Mouse (Mus musculus) hindbrain, postnatal 0 days (tissue): ENCODE data around the gene Ccdc180. TPM values are rescaled to one million over a fixed set of nuclear protein-coding genes. Genes with fewer than 3 reads are reported as not detected.

Experiments used
- ATAC-seq: fragments of 200-750 bp; cut with Nextera tagmentation; 2 replicates; pipeline ENCODE4 v1.8.0; 2017; ENCODE audit warnings: mild to moderate bottlenecking, moderate TSS enrichment, moderate library complexity
- DNase-seq: peaks from one replicate; pipeline ENCODE4 v3.0.0-alpha.2; 2015; ENCODE audit warnings: low spot score
- H3K27ac ChIP-seq: fragments of 300-500 bp; sonication (generic); 2 replicates; pipeline ENCODE4 v1.5.1; 2014; ENCODE audit warnings: mild to moderate bottlenecking
- H3K27me3 ChIP-seq: fragments of 300-500 bp; sonication (generic); 2 replicates; pipeline ENCODE4 v1.6.1; 2014; ENCODE audit warnings: low read length, mixed read lengths; ENCODE audit not compliant: insufficient read depth
- H3K36me3 ChIP-seq: fragments of 300-500 bp; sonication (generic); 2 replicates; pipeline ENCODE4 v1.6.1; 2014; ENCODE audit warnings: low read length, mixed read lengths; ENCODE audit not compliant: insufficient read depth
- H3K4me1 ChIP-seq: fragments of 300-500 bp; sonication (generic); 2 replicates; pipeline ENCODE4 v1.6.1; 2014; ENCODE audit warnings: antibody characterized with exemption, low read length, mixed read lengths; ENCODE audit not compliant: insufficient read depth
- H3K4me2 ChIP-seq: fragments of 300-500 bp; sonication (generic); 2 replicates; pipeline ENCODE4 v1.6.1; 2014; ENCODE audit warnings: low read depth, mild to moderate bottlenecking, low read length, moderate library complexity, mixed read lengths
- H3K4me3 ChIP-seq: fragments of 300-500 bp; sonication (generic); 2 replicates; pipeline ENCODE4 v1.5.1; 2014; ENCODE audit warnings: low read length
- H3K9ac ChIP-seq: fragments of 300-500 bp; sonication (generic); replicated peaks from 2 replicates; pipeline ENCODE4 v1.6.1; 2014; ENCODE audit warnings: mild to moderate bottlenecking, low read length, moderate library complexity, mixed read lengths
- H3K9me3 ChIP-seq: fragments of 300-500 bp; sonication (generic); 2 replicates; pipeline ENCODE4 v1.6.1; 2016; ENCODE audit warnings: low read length, mixed read lengths
- CTCF ChIP-seq: IDR thresholded peaks from 2 replicates; pipeline ENCODE4 v1.5.1; 2016; ENCODE audit warnings: antibody characterized with exemption, control low read depth, low read depth
- WGBS: fragments of 180-500 bp; shearing (Covaris S2); extraction: QIAGEN DNeasy Blood & Tissue Kit; methylation state at CpG from one replicate; pipeline ENCODE4 v1.1.7; 2014; 5-methylcytosine and 5-hydroxymethylcytosine counted together
- polyA plus RNA-seq: library from polyadenylated mRNA; unstranded; fragments of >200 nt; fragmentation: Nextera tagmentation; extraction: Ambion mirVana; gene quantifications from 2 replicates; pipeline ENCODE4 v1.2.1, GENCODE M21; 2015
- total RNA-seq: library from RNA; depleted of rRNA; stranded (reverse); fragments of >200 nt; gene quantifications from 2 replicates; pipeline ENCODE4 v1.2.3, GENCODE M21; 2014; rRNA removed

The Ccdc180 gene
- total RNA-seq (0.63 and 1.0 TPM in 2 replicates), polyA plus RNA-seq (0.20 and 0.51 TPM in 2 replicates)

DNA sequence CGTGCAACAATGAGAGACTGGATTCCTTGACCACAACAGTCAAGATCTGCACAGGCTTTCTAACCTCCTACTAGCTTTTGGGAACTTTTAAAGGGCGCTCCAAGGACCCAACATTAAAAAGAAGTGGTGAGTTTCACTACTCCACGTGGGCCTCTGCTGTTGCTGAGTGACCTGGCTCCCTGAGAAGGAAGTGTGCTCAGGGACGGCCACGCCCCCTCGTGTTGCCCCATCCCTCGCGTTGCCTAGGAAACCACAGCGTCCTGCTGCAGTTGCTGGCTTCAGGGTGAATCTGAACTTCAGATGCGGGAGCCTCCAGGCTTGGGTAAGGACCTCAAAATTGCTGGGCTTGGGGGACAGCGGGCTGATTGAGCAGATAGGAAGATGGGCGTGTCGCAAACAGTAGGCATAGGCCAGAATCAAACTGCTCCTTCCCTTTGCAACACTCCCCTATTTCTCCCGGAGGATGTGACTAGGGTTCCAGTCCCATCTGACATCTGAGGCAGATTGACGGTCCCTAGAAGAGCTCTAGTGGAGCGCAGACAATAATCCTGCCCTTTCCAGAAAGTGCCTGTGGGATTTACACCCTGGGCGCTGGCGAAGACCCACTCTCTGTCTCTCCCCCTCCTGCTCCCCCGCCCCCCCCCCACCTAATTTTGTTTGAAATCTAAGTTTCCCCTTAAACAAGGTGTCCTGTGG lies at the start of gene Ccdc180:
TSS of gene Ccdc180 (plus strand) at position 238 of the 696 bp plus-strand sequence.
- no peak for TF ChIP-seq CTCF
- H3K4me3 ChIP-seq, result 0 out of 2 replicates have a peak within 1 kb of the TSS, but pooled peaks have one; percentile 6
- H3K36me3 ChIP-seq, result no peaks in the 10 kb centered on the region
- DNase-seq, result peak; percentile 71
- peak within 1 kb of the TSS; percentile 36 for H3K4me2 ChIP-seq
- WGBS, result 14% methylated on average over 19 of the region's 19 CpGs
- H3K27me3 ChIP-seq, result no peaks in the 10 kb centered on the region
- H3K9me3 ChIP-seq, result no peaks in the 10 kb centered on the region
- ATAC-seq, result 0 out of 2 replicates have a peak, but pooled peaks have one; percentile 70
- H3K27ac ChIP-seq, result no peak within 1 kb of the TSS
- H3K4me1 ChIP-seq, result no peaks in the 10 kb centered on the region
- 0 out of 2 replicates have a peak within 1 kb of the TSS, but pooled peaks have one; percentile 24 for H3K9ac ChIP-seq

DNA sequence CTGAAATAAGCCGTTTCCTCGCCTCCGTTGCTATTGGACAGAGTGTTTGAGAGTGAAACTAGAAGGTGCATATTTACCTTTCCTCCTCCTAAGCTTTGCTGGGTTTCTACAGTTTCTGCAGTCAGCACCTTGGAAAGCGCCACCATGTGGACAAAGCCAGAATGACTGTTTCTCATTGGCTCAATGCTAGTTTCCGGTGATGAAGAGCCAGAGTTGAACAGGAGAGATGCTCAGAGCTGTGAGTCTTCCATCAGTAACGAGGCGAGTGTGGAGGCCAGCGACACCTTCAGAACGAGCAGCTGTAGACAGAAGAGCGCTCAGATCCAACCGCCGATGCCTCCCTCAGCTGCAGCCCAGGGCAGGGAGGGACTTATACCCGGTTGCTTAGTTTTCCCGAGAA lies 45.7 kb upstream of the Ccdc180 start:
- DNase-seq, result peak; percentile 79
- peak; percentile 49; the same call in 1 of the 2 replicates for ATAC-seq
- Histone ChIP-seq H3K9ac (no peak overlapping the region), H3K27ac (no peak overlapping the region), H3K36me3 (no peaks in the 10 kb centered on the region), H3K4me2 (no peak overlapping the region), H3K4me1 (no peaks in the 10 kb centered on the region), H3K9me3 (no peaks in the 10 kb centered on the region), H3K4me3 (no peak overlapping the region), H3K27me3 (no peaks in the 10 kb centered on the region)
- WGBS, result 42% methylated on average over 14 of the region's 14 CpGs
- TF ChIP-seq CTCF, result peak; percentile 89

DNA sequence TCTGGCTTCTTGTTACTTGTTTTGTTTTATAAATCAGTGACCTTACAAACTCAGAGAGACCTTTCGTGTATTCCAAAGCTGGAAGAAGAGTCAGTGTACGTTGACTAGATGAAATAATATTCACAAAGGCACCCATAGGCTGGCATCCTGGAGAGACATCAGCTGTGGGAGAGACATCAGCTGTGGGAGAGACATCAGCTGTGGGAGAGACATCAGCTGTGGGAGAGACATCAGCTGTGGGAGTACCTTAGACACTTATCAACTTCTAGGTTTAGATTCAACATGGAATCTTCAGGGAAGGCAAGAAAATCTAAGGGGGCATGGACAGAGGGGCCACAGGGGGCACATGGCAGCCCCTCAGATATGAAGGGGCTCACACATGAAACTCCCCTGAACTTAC lies 43.8 kb upstream of the Ccdc180 start:
- Histone ChIP-seq H3K27ac (no peak overlapping the region), H3K4me2 (no peak overlapping the region), H3K4me3 (no peak overlapping the region), H3K4me1 (no peaks in the 10 kb centered on the region), H3K36me3 (no peaks in the 10 kb centered on the region), H3K9me3 (no peaks in the 10 kb centered on the region), H3K27me3 (no peaks in the 10 kb centered on the region), H3K9ac (no peak overlapping the region)
- no peak for DNase-seq
- 92% methylated on average over 2 of the region's 2 CpGs for WGBS
- TF ChIP-seq CTCF, result no peak
- ATAC-seq, result no peak

DNA sequence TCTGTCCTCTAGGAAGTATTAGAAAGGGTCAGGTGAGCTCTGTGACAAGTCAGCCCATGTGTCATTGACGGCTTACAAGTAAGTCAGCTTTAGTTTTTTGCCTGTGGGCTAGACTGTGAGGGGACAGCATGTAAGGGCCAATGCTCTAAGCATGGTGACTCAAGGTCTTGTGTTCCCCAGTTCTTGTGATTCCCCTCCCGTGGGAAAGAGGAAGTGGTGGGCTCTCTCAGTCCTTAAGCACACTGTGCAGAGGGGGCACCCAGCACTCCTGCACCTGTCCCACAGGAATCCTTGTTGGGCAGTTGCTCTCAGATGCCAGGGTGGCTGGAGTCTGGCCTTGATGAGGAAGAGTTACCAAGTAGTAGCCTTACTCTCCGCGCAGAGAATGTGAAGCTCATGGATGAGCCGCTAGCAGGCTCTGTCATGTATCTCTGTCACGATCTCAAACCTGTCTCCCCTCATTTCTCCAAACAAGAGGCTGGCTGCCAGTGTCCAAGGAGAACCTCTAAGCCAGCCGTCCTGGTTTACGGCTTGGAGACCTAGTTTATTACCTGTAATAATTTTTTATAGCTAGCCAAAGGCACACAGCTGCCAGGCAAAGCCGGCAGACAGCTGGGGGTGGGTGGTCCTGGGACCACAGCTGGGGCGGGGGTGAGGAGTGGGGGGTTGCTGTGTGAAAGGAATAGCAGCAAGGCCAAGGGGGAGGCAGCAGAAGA lies 41.8 kb upstream of the Ccdc180 start, which contains the start of gene Stra6l:
TSS of gene Stra6l (plus strand) at position 556 of the 716 bp plus-strand sequence.
- no peak within 1 kb of the TSS for H3K9ac ChIP-seq
- 65% methylated on average over 10 of the region's 10 CpGs for WGBS
- no peaks in the 10 kb centered on the region for H3K9me3 ChIP-seq
- no peak within 1 kb of the TSS for H3K4me2 ChIP-seq
- no peak for TF ChIP-seq CTCF
- DNase-seq, result no peak
- H3K27me3 ChIP-seq, result no peaks in the 10 kb centered on the region
- H3K36me3 ChIP-seq, result no peaks in the 10 kb centered on the region
- H3K4me3 ChIP-seq, result no peak within 1 kb of the TSS
- H3K27ac ChIP-seq, result no peak within 1 kb of the TSS
- ATAC-seq, result no peak
- H3K4me1 ChIP-seq, result no peaks in the 10 kb centered on the region

DNA sequence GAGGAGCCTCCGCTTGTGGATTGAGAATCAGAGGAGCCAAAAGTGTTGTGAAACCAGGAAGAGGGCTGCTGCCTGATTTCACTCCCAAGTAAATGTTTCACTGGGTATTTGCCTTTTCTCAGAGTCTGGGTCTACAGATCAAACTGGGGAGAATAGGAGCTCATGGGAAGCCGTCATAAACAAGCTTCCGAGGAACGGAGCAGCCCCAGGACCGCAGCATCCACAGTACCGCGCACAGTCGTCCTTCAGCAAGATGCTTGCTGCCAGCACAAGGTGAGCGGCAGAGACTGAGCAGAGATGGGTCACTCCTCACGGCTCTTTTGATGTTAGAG lies 41.3 kb upstream of the Ccdc180 start:
- TF ChIP-seq CTCF, result no peak
- H3K27ac ChIP-seq, result no peak overlapping the region
- no peak overlapping the region for H3K4me3 ChIP-seq
- 35% methylated on average over 10 of the region's 10 CpGs for WGBS
- H3K27me3 ChIP-seq, result no peaks in the 10 kb centered on the region
- H3K4me2 ChIP-seq, result no peak overlapping the region
- H3K9ac ChIP-seq, result no peak overlapping the region
- ATAC-seq, result no peak
- H3K4me1 ChIP-seq, result no peaks in the 10 kb centered on the region
- no peaks in the 10 kb centered on the region for H3K9me3 ChIP-seq
- no peak for DNase-seq
- H3K36me3 ChIP-seq, result no peaks in the 10 kb centered on the region

DNA sequence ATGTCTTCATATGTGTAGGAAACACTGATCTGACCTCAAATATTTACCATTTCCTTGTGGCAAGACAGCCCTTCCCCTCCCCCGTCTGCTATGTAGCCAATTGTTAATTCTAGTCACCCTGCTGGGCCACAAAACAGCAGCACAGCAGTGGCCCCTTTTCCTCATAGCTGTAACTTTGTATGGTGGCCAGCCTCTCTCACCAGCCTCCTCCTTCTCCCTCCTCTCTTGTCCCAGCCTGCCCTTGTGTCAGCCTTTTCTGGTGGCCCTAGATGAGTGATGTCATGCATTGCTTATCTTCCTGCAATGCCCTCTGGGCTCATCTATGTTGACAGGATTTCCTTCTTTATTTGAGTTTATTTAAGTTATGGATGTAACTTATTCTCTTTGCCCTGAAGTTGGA lies 40.7 kb upstream of the Ccdc180 start:
- Histone ChIP-seq H3K27ac (no peak overlapping the region), H3K36me3 (no peaks in the 10 kb centered on the region), H3K9me3 (no peaks in the 10 kb centered on the region), H3K4me2 (no peak overlapping the region), H3K27me3 (no peaks in the 10 kb centered on the region), H3K4me3 (no peak overlapping the region), H3K9ac (no peak overlapping the region), H3K4me1 (no peaks in the 10 kb centered on the region)
- WGBS, result 48% methylated on average over 1 of the region's 1 CpGs
- ATAC-seq, result no peak
- no peak for TF ChIP-seq CTCF
- DNase-seq, result no peak
